Comparison of ENCODE assay signal across 9 mouse cellular contexts in genomic region chr1:172307936-172308335, GRCm38 (mm10). TPM values are rescaled to one million over a fixed set of nuclear protein-coding genes. Genes with fewer than 3 reads are reported as not detected.
DNase-seq lines count a peak whose midpoint lies in the region; ATAC-seq and TF ChIP-seq lines count a peak whose summit lies in the region.
"Had no signal": no experiment of that assay in that cellular context is flagged by ENCODE, and none has a peak within 500 bp of the region (broad histone marks: within the 10 kb centered on the region; RNA-seq: fewer than 3 reads in every experiment).

No protein-coding gene starts in this region.

- peaks cover 51% of the 10 kb centered on the region for H3K4me1 ChIP-seq in hindbrain, embryonic 13.5 days (replicated peaks)
- H3K4me1 ChIP-seq in lung, embryonic 16.5 days (replicated peaks; ENCODE audit: control insufficient read depth, insufficient read depth, low read length) = peaks cover 22% of the 10 kb centered on the region

- DNase-seq in gastrocnemius, adult 2 months = no peak
- no peak for DNase-seq in gastrocnemius, postnatal 25 days
- peak; percentile 49 for DNase-seq in brain, adult 2 months (ENCODE audit: low read depth, low spot score)
- DNase-seq in adipocyte (ENCODE audit: low spot score) = no peak
- DNase-seq in testis, postnatal 10 days (ENCODE audit: low spot score) = no peak
- no peak for DNase-seq in retina, postnatal 1 day

- no peaks in the 10 kb centered on the region for H3K36me3 ChIP-seq in hindbrain, embryonic 13.5 days
- no peaks in the 10 kb centered on the region for H3K36me3 ChIP-seq in lung, embryonic 16.5 days (ENCODE audit: control insufficient read depth, insufficient read depth, low read length)

- H3K27ac ChIP-seq in gastrocnemius, adult 2 months = peak overlapping the region; percentile 57
- peak overlapping the region; percentile 58 for H3K27ac ChIP-seq in hindbrain, embryonic 13.5 days
- peak overlapping the region; percentile 86 for H3K27ac ChIP-seq in lung, embryonic 16.5 days (ENCODE audit: low read length)

- no peaks in the 10 kb centered on the region for H3K9me3 ChIP-seq in hindbrain, embryonic 13.5 days
- H3K9me3 ChIP-seq in lung, embryonic 16.5 days (ENCODE audit: control insufficient read depth, low read length) = no peaks in the 10 kb centered on the region

- H3K9ac ChIP-seq in hindbrain, embryonic 13.5 days = no peak overlapping the region
- peak overlapping the region; percentile 45 for H3K9ac ChIP-seq in lung, embryonic 16.5 days (ENCODE audit: low read length)

- H3K4me3 ChIP-seq in gastrocnemius, adult 2 months = no peak overlapping the region
- no peak overlapping the region for H3K4me3 ChIP-seq in hindbrain, embryonic 13.5 days
- no peak overlapping the region for H3K4me3 ChIP-seq in lung, embryonic 16.5 days (ENCODE audit: low read length)

- no peaks in the 10 kb centered on the region for H3K27me3 ChIP-seq in hindbrain, embryonic 13.5 days
- H3K27me3 ChIP-seq in lung, embryonic 16.5 days (ENCODE audit: control insufficient read depth, insufficient read depth, low read depth, low read length) = no peaks in the 10 kb centered on the region

- WGBS in hindbrain, embryonic 13.5 days = 51% methylated on average over 10 of the region's 10 CpGs
- 32% methylated on average over 10 of the region's 10 CpGs for WGBS in lung, embryonic 16.5 days

- ATAC-seq in hindbrain, embryonic 13.5 days (ENCODE audit: low FRiP score) = no peak
- ATAC-seq in lung, embryonic 16.5 days (ENCODE audit: low read depth) = peak; percentile 22; the same call in 1 of the 2 replicates

- H3K4me2 ChIP-seq in hindbrain, embryonic 13.5 days = no peak overlapping the region
- H3K4me2 ChIP-seq in lung, embryonic 16.5 days (ENCODE audit: low read depth, low read length) = no peak overlapping the region

- intact Hi-C loops in gastrocnemius, adult 2 months (cut with DNase I) = loop anchor here (5.0 kb wide), 1 partner anchor 56 kb away; no protein-coding TSS in a partner anchor

- TF ChIP-seq CTCF in gastrocnemius, adult 2 months (IDR thresholded peaks at IDR 0.05) = no peak

RNA-seq across cellular contexts. Expression of gene Atp1a2, which starts 10.1 kb away (rescaled TPM):
- total RNA-seq in gastrocnemius, adult 2 months (2021) = 1,000 to 10,000 TPM in 1 of 2 experiments, 100 to 1,000 TPM in 1; 838 to 1,060 TPM
- total RNA-seq in gastrocnemius, postnatal 25 days (2021) = 1,000 to 10,000 TPM; 1,026 to 1,397 TPM
- polyA plus RNA-seq in hindbrain, embryonic 13.5 days (2015; fragmentation: Nextera tagmentation; extraction: Ambion mirVana) = 41.5 and 42.3 TPM in 2 replicates
- polyA plus RNA-seq in lung, embryonic 16.5 days (2015; fragmentation: Nextera tagmentation; extraction: Ambion mirVana) = 6.2 and 6.7 TPM in 2 replicates

RNA-seq across cellular contexts. Expression of gene Kcnj9, which starts 21.2 kb away (rescaled TPM):
- total RNA-seq in gastrocnemius, adult 2 months (2021) = not detected
- not detected for total RNA-seq in gastrocnemius, postnatal 25 days (2021)
- polyA plus RNA-seq in hindbrain, embryonic 13.5 days (2015; fragmentation: Nextera tagmentation; extraction: Ambion mirVana) = 2.2 and 2.5 TPM in 2 replicates
- not detected in 2 replicates for polyA plus RNA-seq in lung, embryonic 16.5 days (2015; fragmentation: Nextera tagmentation; extraction: Ambion mirVana)

RNA-seq across cellular contexts. Expression of gene Kcnj10, which starts 33.1 kb away (rescaled TPM):
- total RNA-seq in gastrocnemius, adult 2 months (2021) = under 1 TPM in 1 of 2 experiments, not detected in 1; 0.06 TPM
- under 1 TPM; 0.08 to 0.13 TPM for total RNA-seq in gastrocnemius, postnatal 25 days (2021)
- polyA plus RNA-seq in hindbrain, embryonic 13.5 days (2015; fragmentation: Nextera tagmentation; extraction: Ambion mirVana) = 1.6 and 1.7 TPM in 2 replicates
- polyA plus RNA-seq in lung, embryonic 16.5 days (2015; fragmentation: Nextera tagmentation; extraction: Ambion mirVana) = 0.15 and 0.20 TPM in 2 replicates

RNA-seq across cellular contexts. Expression of gene Igsf8, which starts 46.5 kb away (rescaled TPM):
- 1 to 10 TPM; 7.4 to 8.3 TPM for total RNA-seq in gastrocnemius, adult 2 months (2021)
- 10 to 100 TPM in 1 of 2 experiments, 1 to 10 TPM in 1; 9.2 to 10.7 TPM for total RNA-seq in gastrocnemius, postnatal 25 days (2021)
- polyA plus RNA-seq in hindbrain, embryonic 13.5 days (2015; fragmentation: Nextera tagmentation; extraction: Ambion mirVana) = 104 and 112 TPM in 2 replicates
- polyA plus RNA-seq in lung, embryonic 16.5 days (2015; fragmentation: Nextera tagmentation; extraction: Ambion mirVana) = 42.5 and 46.0 TPM in 2 replicates

RNA-seq across cellular contexts. Expression of gene Atp1a4, which starts 49.7 kb away (rescaled TPM):
- under 1 TPM; 0.20 to 0.43 TPM for total RNA-seq in gastrocnemius, adult 2 months (2021)
- total RNA-seq in gastrocnemius, postnatal 25 days (2021) = under 1 TPM; 0.59 to 0.88 TPM
- 0.06 TPM in 1 of 2 replicates, not detected in the other for polyA plus RNA-seq in hindbrain, embryonic 13.5 days (2015; fragmentation: Nextera tagmentation; extraction: Ambion mirVana)
- polyA plus RNA-seq in lung, embryonic 16.5 days (2015; fragmentation: Nextera tagmentation; extraction: Ambion mirVana) = not detected in 2 replicates
- total RNA-seq: left cerebral cortex, adult 8-10 months had no signal
